Mouse (Mus musculus) cerebellum, adult 2 months (tissue): Measurements from ENCODE around the gene Lrrc56.

Experiments
- CTCF ChIP-seq: fragments of 200-500 bp; IDR thresholded peaks from 2 replicates; pipeline ENCODE4 v1.5.1; 2011; ENCODE audit warnings: low read depth, mild to moderate bottlenecking, control low read depth, low read length, moderate library complexity, borderline replicate concordance; ENCODE audit not compliant: insufficient read depth
- POLR2A ChIP-seq: fragments of 200-500 bp; IDR thresholded peaks from 2 replicates; pipeline ENCODE4 v1.6.1; 2011; ENCODE audit warnings: low read length, control low read depth, borderline replicate concordance; ENCODE audit not compliant: insufficient read depth

GRCm38 (mm10) chr7:141192776-141193347 is 1.1 kb upstream of the Lrrc56 start:
- TF ChIP-seq POLR2A (no peak), CTCF (no peak)
